In the genomic region with DNA sequence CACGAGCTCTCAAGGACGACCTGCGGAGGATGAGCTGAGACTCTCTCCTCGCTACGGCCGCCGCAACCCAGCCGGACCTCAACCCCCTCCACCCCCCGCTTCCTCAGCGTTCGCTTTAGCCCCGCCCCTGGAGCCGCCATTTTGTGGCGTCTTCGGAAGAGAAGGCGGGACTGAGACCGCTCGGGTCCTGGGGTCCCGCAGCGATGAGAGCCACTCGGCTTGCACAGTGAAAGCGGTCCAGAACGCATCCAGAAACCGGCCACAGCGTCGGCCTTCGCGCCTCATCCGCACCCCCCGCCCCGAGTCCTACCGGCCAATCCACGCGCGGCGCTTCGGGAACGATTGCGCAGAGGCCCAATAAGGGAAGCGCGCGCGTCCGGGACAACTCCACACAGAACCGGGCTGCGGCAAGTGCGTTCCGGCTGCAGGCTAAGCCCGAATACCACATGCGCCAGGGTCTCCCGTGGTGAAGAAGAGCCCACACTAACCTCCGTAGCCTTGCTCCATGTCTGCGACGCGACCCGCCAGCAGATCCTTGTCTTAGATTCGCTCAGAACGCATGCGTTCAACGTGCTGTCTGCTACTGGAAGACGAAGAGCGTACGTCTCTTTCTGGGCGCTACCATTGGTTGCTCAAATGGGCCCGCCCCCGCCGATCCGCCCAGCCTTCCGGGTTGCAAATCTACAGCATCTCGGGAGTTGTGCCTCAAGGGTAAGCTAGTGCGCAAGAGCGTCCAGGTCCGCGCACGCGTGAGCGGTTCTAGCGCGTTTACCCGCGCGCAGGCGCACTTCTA, we compare ENCODE assay signal across 8 mouse cellular contexts. TPM values are rescaled to one million over a fixed set of nuclear protein-coding genes. Genes with fewer than 3 reads are reported as not detected.
A peak's percentile ranks its signal among the peaks of the same experiment; 100 is the strongest.
DNase-seq lines count a peak whose midpoint lies in the region; ATAC-seq and TF ChIP-seq lines count a peak whose summit lies in the region.

A gene (minus strand): TSS at position 642 of the 793 bp plus-strand sequence.

- no peaks in the 10 kb centered on the region for H3K9me3 ChIP-seq in MEL (replicated peaks; ENCODE audit: insufficient read depth, low read length)
- no peaks in the 10 kb centered on the region for H3K9me3 ChIP-seq in forebrain, postnatal 0 days (ENCODE audit: low read length)
- H3K9me3 ChIP-seq in lung, embryonic 15.5 days: no peaks in the 10 kb centered on the region

- no peak for TF ChIP-seq EP300 in MEL (IDR thresholded peaks at IDR 0.05; ENCODE audit: low read depth in 1 of 2, low read length in 2 of 2)

- H3K36me3 ChIP-seq in MEL (ENCODE audit: control insufficient read depth in 1 of 2, insufficient read depth in 2 of 2, low read length in 2 of 2): peaks cover 10 to 14% of the 10 kb centered on the region in 2 experiments
- peaks cover 29% of the 10 kb centered on the region for H3K36me3 ChIP-seq in forebrain, postnatal 0 days (ENCODE audit: insufficient read depth)
- H3K36me3 ChIP-seq in lung, embryonic 15.5 days: peaks cover 45% of the 10 kb centered on the region

- no peak for TF ChIP-seq RAD21 in MEL (IDR thresholded peaks at IDR 0.05; ENCODE audit: low read depth, low read length)

- peak within 1 kb of the TSS; percentile 68 to 75 for H3K4me3 ChIP-seq in MEL (ENCODE audit: control insufficient read depth in 1 of 2, insufficient read depth in 1 of 2, low read depth in 2 of 2, low read length in 2 of 2)
- peak within 1 kb of the TSS; percentile 87 for H3K4me3 ChIP-seq in cerebellum, adult 2 months (replicated peaks; ENCODE audit: insufficient read depth, low read depth, low read length)
- peak within 1 kb of the TSS; percentile 64 for H3K4me3 ChIP-seq in forebrain, postnatal 0 days (ENCODE audit: low read depth, low read length)
- peak within 1 kb of the TSS; percentile 65 for H3K4me3 ChIP-seq in lung, embryonic 15.5 days

- H3K79me2 ChIP-seq in MEL (ENCODE audit: control insufficient read depth, insufficient read depth, low read length, poor library complexity): peaks cover 50% of the 10 kb centered on the region

- peak within 1 kb of the TSS; percentile 83 for H3K9ac ChIP-seq in MEL (ENCODE audit: control insufficient read depth, low read depth, low read length, poor library complexity, severe bottlenecking)
- peak within 1 kb of the TSS; percentile 83 for H3K9ac ChIP-seq in forebrain, postnatal 0 days
- peak within 1 kb of the TSS; percentile 80 for H3K9ac ChIP-seq in lung, embryonic 15.5 days

- TF ChIP-seq POLR2A in MEL (IDR thresholded peaks at IDR 0.05; ENCODE audit: control insufficient read depth in 1 of 2, insufficient read depth in 1 of 2, low read depth in 1 of 2, low read length in 2 of 2, poor library complexity in 1 of 2): peak; percentile 82 to 96
- TF ChIP-seq POLR2A in cerebellum, adult 2 months (IDR thresholded peaks at IDR 0.05; ENCODE audit: borderline replicate concordance, insufficient read depth, low read length): peak; percentile 84

- peak; percentile 98 for ATAC-seq in forebrain, postnatal 0 days
- ATAC-seq in lung, embryonic 15.5 days (ENCODE audit: borderline replicate concordance, extremely low read depth, low FRiP score, low TSS enrichment): peak; percentile 99

- H3K4me2 ChIP-seq in forebrain, postnatal 0 days (ENCODE audit: low read depth): peak within 1 kb of the TSS; percentile 84
- H3K4me2 ChIP-seq in lung, embryonic 15.5 days: peak within 1 kb of the TSS; percentile 81

- H3K27me3 ChIP-seq in MEL (ENCODE audit: control insufficient read depth in 1 of 2, insufficient read depth in 2 of 2, low read length in 2 of 2): no peaks in the 10 kb centered on the region
- no peaks in the 10 kb centered on the region for H3K27me3 ChIP-seq in cerebellum, adult 2 months (ENCODE audit: control insufficient read depth, insufficient read depth, low read length)
- no peaks in the 10 kb centered on the region for H3K27me3 ChIP-seq in forebrain, postnatal 0 days (ENCODE audit: insufficient read depth, low read length)
- H3K27me3 ChIP-seq in lung, embryonic 15.5 days: no peaks in the 10 kb centered on the region

- DNase-seq in MEL (ENCODE audit: low read depth, low spot score): peak; percentile 99
- DNase-seq in cerebellum, adult 2 months: peak; percentile 97 to 99
- peak; percentile 99 for DNase-seq in forebrain, postnatal 0 days
- DNase-seq in heart, postnatal 4 days: peak; percentile 97
- peak; percentile 99 for DNase-seq in layer of hippocampus, adult 8-10 months (ENCODE audit: low spot score in 2 of 2)
- DNase-seq in ovary, adult 18-20 months (ENCODE audit: low spot score): peak; percentile 99
- DNase-seq in thymus, postnatal 0 days (ENCODE audit: low spot score): peak; percentile 98

- TF ChIP-seq CTCF in MEL (IDR thresholded peaks at IDR 0.05 in 2 of 3, conservative IDR thresholded peaks at IDR 0.05 in 1 of 3; ENCODE audit: control insufficient read depth in 1 of 3, insufficient read depth in 1 of 3, low read depth in 2 of 3, low read length in 3 of 3, poor library complexity in 1 of 3, severe bottlenecking in 1 of 3): no peak
- TF ChIP-seq CTCF in cerebellum, adult 2 months (IDR thresholded peaks at IDR 0.05; ENCODE audit: borderline replicate concordance, insufficient read depth, low read depth, low read length): no peak
- peak; percentile 19; the same call in 1 of the 2 replicates for TF ChIP-seq CTCF in forebrain, postnatal 0 days (IDR thresholded peaks at IDR 0.05; ENCODE audit: low read depth)

- H3K4me1 ChIP-seq in MEL (ENCODE audit: control insufficient read depth in 1 of 2, insufficient read depth in 2 of 2, low read length in 2 of 2): peaks cover 2 to 10% of the 10 kb centered on the region in 2 experiments; a peak in 2 of 4 replicates
- H3K4me1 ChIP-seq in cerebellum, adult 2 months (ENCODE audit: control insufficient read depth, insufficient read depth, low read length): peaks cover 3% of the 10 kb centered on the region; the same call in 1 of the 2 replicates
- H3K4me1 ChIP-seq in forebrain, postnatal 0 days (ENCODE audit: insufficient read depth): peaks cover 5% of the 10 kb centered on the region; the same call in 1 of the 2 replicates
- H3K4me1 ChIP-seq in lung, embryonic 15.5 days: peaks cover 21% of the 10 kb centered on the region

- H3K27ac ChIP-seq in MEL (ENCODE audit: control insufficient read depth, low read depth, low read length): peak within 1 kb of the TSS; percentile 80
- H3K27ac ChIP-seq in cerebellum, adult 2 months (ENCODE audit: insufficient read depth, low read length): peak within 1 kb of the TSS; percentile 58
- peak within 1 kb of the TSS; percentile 95 for H3K27ac ChIP-seq in forebrain, postnatal 0 days (ENCODE audit: low read depth, low read length)
- peak within 1 kb of the TSS; percentile 94 for H3K27ac ChIP-seq in lung, embryonic 15.5 days

- WGBS in cerebellum, adult 2 months: 1% methylated on average over 83 of the region's 83 CpGs
- WGBS in forebrain, postnatal 0 days: 2% methylated on average over 81 of the region's 83 CpGs
- 1% methylated on average over 83 of the region's 83 CpGs for WGBS in lung, embryonic 15.5 days

TF ChIP-seq in MEL, 35 proteins besides CTCF, POLR2A, EP300 and RAD21 (continues in another document):
- TF ChIP-seq ZKSCAN1 (IDR thresholded peaks at IDR 0.05; ENCODE audit: low read depth, low read length): 0 out of 2 replicates have a peak, but pooled peaks have one; percentile 10
- no peak; the same call in 1 of the 2 replicates for TF ChIP-seq KAT2A (conservative IDR thresholded peaks at IDR 0.05; ENCODE audit: low read depth, low read length)
- TF ChIP-seq POLR2AphosphoS2 (IDR thresholded peaks at IDR 0.05; ENCODE audit: low read length): peak; percentile 98
- TF ChIP-seq ZMIZ1 (IDR thresholded peaks at IDR 0.05; ENCODE audit: low read depth, low read length): no peak; the same call in 1 of the 2 replicates
- no peak for TF ChIP-seq MYB (IDR thresholded peaks at IDR 0.05; ENCODE audit: low read depth, low read length)
- no peak for TF ChIP-seq E2F4 (IDR thresholded peaks at IDR 0.05; ENCODE audit: borderline replicate concordance, low read depth, low read length)
- no peak for TF ChIP-seq CHD1 (IDR thresholded peaks at IDR 0.05; ENCODE audit: low read depth, low read length)
- no peak for TF ChIP-seq JUND (IDR thresholded peaks at IDR 0.05; ENCODE audit: low read depth, low read length)
- peak; percentile 67; the same call in 1 of the 2 replicates for TF ChIP-seq MAZ (IDR thresholded peaks at IDR 0.05; ENCODE audit: low read depth, low read length)
- TF ChIP-seq NELFE (IDR thresholded peaks at IDR 0.05; ENCODE audit: low read depth, low read length): peak; percentile 94
- no peak for TF ChIP-seq ZC3H11A (IDR thresholded peaks at IDR 0.05; ENCODE audit: low read depth, low read length)
- TF ChIP-seq NRF1 (IDR thresholded peaks at IDR 0.05; ENCODE audit: insufficient read depth, low read depth, low read length, poor library complexity, severe bottlenecking): peak; percentile 93
- TF ChIP-seq GATA1 (IDR thresholded peaks at IDR 0.05; ENCODE audit: low read depth, low read length): 0 out of 2 replicates have a peak, but pooled peaks have one; percentile 28
- peak; percentile 85 for TF ChIP-seq MXI1 (IDR thresholded peaks at IDR 0.05; ENCODE audit: low read depth, low read length)
- TF ChIP-seq TCF12 (IDR thresholded peaks at IDR 0.05; ENCODE audit: low read depth, low read length): 0 out of 2 replicates have a peak, but pooled peaks have one; percentile 11
- TF ChIP-seq USF2 (IDR thresholded peaks at IDR 0.05; ENCODE audit: borderline replicate concordance in 1 of 2, insufficient read depth in 1 of 2, low read depth in 1 of 2, low read length in 2 of 2): no peak
- no peak; the same call in 1 of the 2 replicates for TF ChIP-seq POLR2AphosphoS5 (IDR thresholded peaks at IDR 0.05; ENCODE audit: borderline replicate concordance, low read depth, low read length)
- TF ChIP-seq GABPA (IDR thresholded peaks at IDR 0.05; ENCODE audit: low read depth, low read length): 0 out of 2 replicates have a peak, but pooled peaks have one; percentile 4
- no peak for TF ChIP-seq SMC3 (IDR thresholded peaks at IDR 0.05; ENCODE audit: low read depth, low read length)
- TF ChIP-seq UBTF (IDR thresholded peaks at IDR 0.05; ENCODE audit: borderline replicate concordance, insufficient read depth, low read depth, low read length): no peak

RNA-seq across cellular contexts. Expression of the gene that starts here (rescaled TPM):
- total RNA-seq in MEL (2012; rRNA removed): 80.3 and 101 TPM in 2 replicates
- polyA plus RNA-seq in MEL (2012; ENCODE audit: insufficient read depth in 1 of 2, insufficient read length in 2 of 2, low read depth in 1 of 2, low replicate concordance in 2 of 2, missing spikeins in 1 of 2): 100 to 1,000 TPM in 1 of 2 experiments, 10 to 100 TPM in 1; 77.9 to 127 TPM
- 117 and 127 TPM in 2 replicates for polyA plus RNA-seq in cerebellum, adult 2 months (2012; rRNA removed)
- 75.0 and 114 TPM in 2 replicates for total RNA-seq in forebrain, postnatal 0 days (2014; rRNA removed)
- 44.8 and 64.3 TPM in 2 replicates for polyA plus RNA-seq in forebrain, postnatal 0 days (2015; fragmentation: Nextera tagmentation; extraction: Ambion mirVana)
- total RNA-seq in heart, postnatal 4 days (2021): 10 to 100 TPM; 68.8 to 78.1 TPM
- total RNA-seq in layer of hippocampus, adult 8-10 months (2022): 100 to 1,000 TPM in 3 of 4 experiments, 10 to 100 TPM in 1; 94.2 to 118 (median 109) TPM
- 87.1 and 101 TPM in 2 replicates for polyA plus RNA-seq in lung, embryonic 15.5 days (2015; fragmentation: Nextera tagmentation; extraction: Ambion mirVana)
- 73.0 and 82.9 TPM in 2 replicates for polyA plus RNA-seq in thymus, postnatal 0 days (2015; fragmentation: Nextera tagmentation; extraction: Ambion mirVana)

Comparison
In these comparisons a context has a peak if more than half of its experiments do, and no peak if none do; other contexts are left out.
1. Peak in every context shown above with its lines: DNase-seq, ATAC-seq, H3K4me3 ChIP-seq and H3K27ac ChIP-seq.